Mouse (Mus musculus) frontal cortex, postnatal 14 days (tissue): Measurements from ENCODE around the gene Olfr653.

ENCODE experiments used
- DNase-seq, 2 experiments: peaks; one replicate each; pipeline ENCODE4 v3.0.0; 2022; ENCODE audit warnings: low spot score in 2 of 2

Olfr653 gene

GRCm38 (mm10) chr7:104577014-104577413 lies at the start of gene Olfr653:
TSS of gene Olfr653 (plus strand) at chr7:104577314.
- DNase-seq, result no peak

- no peak for DNase-seq
Observed at GRCm38 (mm10) chr7:104549833-104550232, 27.3 kb upstream of the Olfr653 start, which contains the start of gene Olfr651. TSS of gene Olfr651 (plus strand) at chr7:104550133.

GRCm38 (mm10) chr7:104552700-104553099 lies 24.4 kb upstream of the Olfr653 start:
- DNase-seq, result no peak

GRCm38 (mm10) chr7:104560601-104561000 lies 16.5 kb upstream of the Olfr653 start, which contains the start of gene Olfr652:
TSS of gene Olfr652 (plus strand) at chr7:104560901.
- no peak for DNase-seq

- no peak for DNase-seq
Observed at GRCm38 (mm10) chr7:104580846-104581245, 3.7 kb downstream of the Olfr653 start.

GRCm38 (mm10) chr7:104581429-104581828 lies 4.3 kb downstream of the Olfr653 start:
- DNase-seq, result no peak

GRCm38 (mm10) chr7:104586725-104587124 lies 9.6 kb downstream of the Olfr653 start, which contains the start of gene Olfr654:
TSS of gene Olfr654 (plus strand) at chr7:104587025.
- no peak for DNase-seq

- no peak for DNase-seq
Observed at GRCm38 (mm10) chr7:104588274-104588673, 11.2 kb downstream of the Olfr653 start.

GRCm38 (mm10) chr7:104601679-104602078 lies 24.6 kb downstream of the Olfr653 start, which contains the start of gene Olfr655:
TSS of gene Olfr655 (minus strand) at chr7:104601779.
- DNase-seq, result no peak

GRCm38 (mm10) chr7:104603173-104603572 lies 26.1 kb downstream of the Olfr653 start:
- no peak for DNase-seq

- DNase-seq, result no peak
Observed at GRCm38 (mm10) chr7:104604727-104605126, 27.6 kb downstream of the Olfr653 start.

GRCm38 (mm10) chr7:104613655-104614054 lies 36.5 kb downstream of the Olfr653 start, which contains the start of gene Olfr656:
TSS of gene Olfr656 (plus strand) at chr7:104613955.
- no peak for DNase-seq

- no peak for DNase-seq
Observed at GRCm38 (mm10) chr7:104624494-104624893, 47.4 kb downstream of the Olfr653 start, which contains the start of gene Olfr657. TSS of gene Olfr657 (plus strand) at chr7:104624794.
